Mouse (Mus musculus) mesoderm, embryonic 11.5 days (tissue): ENCODE measurements at regions not wholly inside any gene's neighbourhood (a gene's known extent, or its start where the extent isn't known, plus 50 kb on each side); places are given as distances from the start of the nearest gene placed in this dataset.

ENCODE experiments used
- DNase-seq: peaks from one replicate; pipeline ENCODE4 v3.0.0-alpha.2; 2012; ENCODE audit warnings: low read depth, low spot score

GRCm38 (mm10) chr13:118849541-118849940, 179.9 kb downstream of the Fgf10 start:
- DNase-seq: no peak

- no peak for DNase-seq
Observed at GRCm38 (mm10) chr13:118850708-118851107, 181.1 kb downstream of the Fgf10 start.

GRCm38 (mm10) chr13:118886339-118886810, 216.8 kb downstream of the Fgf10 start:
- DNase-seq: peak; percentile 9

- DNase-seq: no peak
Observed at GRCm38 (mm10) chr13:118895079-118895478, 225.5 kb downstream of the Fgf10 start.

- DNase-seq: no peak
Observed at GRCm38 (mm10) chr13:118901950-118902349, 232.4 kb downstream of the Fgf10 start.

GRCm38 (mm10) chr13:118910351-118910750, 240.8 kb downstream of the Fgf10 start:
- DNase-seq: no peak

- no peak for DNase-seq
Observed at GRCm38 (mm10) chr13:118940786-118941185, 271.2 kb downstream of the Fgf10 start.

- no peak for DNase-seq
Observed at GRCm38 (mm10) chr13:118966120-118966676, 296.6 kb downstream of the Fgf10 start.

GRCm38 (mm10) chr13:118967707-118968106, 298.1 kb downstream of the Fgf10 start:
- no peak for DNase-seq

- no peak for DNase-seq
Observed at GRCm38 (mm10) chr13:118975008-118975407, 305.4 kb downstream of the Fgf10 start.

- no peak for DNase-seq
Observed at GRCm38 (mm10) chr13:118975519-118975918, 305.9 kb downstream of the Fgf10 start.

GRCm38 (mm10) chr13:118979505-118979904, 309.9 kb downstream of the Fgf10 start:
- DNase-seq: no peak

- DNase-seq: peak; percentile 30
Observed at GRCm38 (mm10) chr13:118981196-118981810, 311.7 kb downstream of the Fgf10 start.

- no peak for DNase-seq
Observed at GRCm38 (mm10) chr13:118985285-118985684, 315.7 kb downstream of the Fgf10 start.

- DNase-seq: no peak
Observed at GRCm38 (mm10) chr13:119025305-119025975, 355.8 kb downstream of the Fgf10 start.

GRCm38 (mm10) chr13:119039616-119040015, 370.0 kb downstream of the Fgf10 start:
- DNase-seq: no peak

- no peak for DNase-seq
Observed at GRCm38 (mm10) chr13:119045112-119045511, 375.5 kb downstream of the Fgf10 start.

GRCm38 (mm10) chr13:119068745-119069580, 359.4 kb upstream of the Paip1 start:
- no peak for DNase-seq

- no peak for DNase-seq
Observed at GRCm38 (mm10) chr13:119069581-119069936, 358.8 kb upstream of the Paip1 start.

GRCm38 (mm10) chr13:119079243-119079642, 349.2 kb upstream of the Paip1 start:
- no peak for DNase-seq

GRCm38 (mm10) chr13:119081691-119082090, 346.7 kb upstream of the Paip1 start:
- no peak for DNase-seq

- no peak for DNase-seq
Observed at GRCm38 (mm10) chr13:119117906-119118305, 310.5 kb upstream of the Paip1 start.
